Comparison of ENCODE assay signal across 11 mouse cellular contexts in the genomic region with DNA sequence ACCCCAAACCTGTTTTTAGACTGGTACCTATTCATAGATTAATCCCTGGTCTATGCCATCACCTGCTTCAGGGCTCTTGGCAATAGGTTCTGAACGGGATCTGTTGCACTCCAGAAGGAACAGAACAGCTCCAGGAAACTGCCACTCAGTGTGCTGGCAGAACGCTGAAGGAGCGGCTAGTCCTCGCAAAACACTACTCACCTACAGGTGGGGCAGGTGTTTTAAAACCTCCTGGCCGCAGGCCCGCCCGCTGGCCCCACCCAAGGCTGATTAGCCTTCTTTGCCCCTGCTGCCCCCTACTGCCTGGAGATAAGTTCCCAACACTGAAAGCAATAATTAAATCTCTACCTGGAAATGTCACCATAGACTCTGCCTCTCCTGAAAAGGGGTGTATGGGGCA. TPM values are rescaled to one million over a fixed set of nuclear protein-coding genes. Genes with fewer than 3 reads are reported as not detected.
A peak's percentile ranks its signal among the peaks of the same experiment; 100 is the strongest.
DNase-seq lines count a peak whose midpoint lies in the region; ATAC-seq and TF ChIP-seq lines count a peak whose summit lies in the region.
"Had no signal": no experiment of that assay in that cellular context is flagged by ENCODE, and none has a peak within 500 bp of the region (broad histone marks: within the 10 kb centered on the region; RNA-seq: fewer than 3 reads in every experiment).

A gene (minus strand): TSS at position 198 of the 400 bp plus-strand sequence.

- ATAC-seq in forebrain, postnatal 0 days: no peak
- no peak for ATAC-seq in forebrain, embryonic 13.5 days

- WGBS in forebrain, postnatal 0 days: 31% methylated on average over 7 of the region's 7 CpGs
- 31% methylated on average over 7 of the region's 7 CpGs for WGBS in forebrain, embryonic 13.5 days

- no peak within 1 kb of the TSS for H3K4me3 ChIP-seq in forebrain, postnatal 0 days (ENCODE audit: low read depth, low read length)
- H3K4me3 ChIP-seq in forebrain, embryonic 13.5 days: no peak within 1 kb of the TSS
- H3K4me3 ChIP-seq: forebrain, embryonic 10.5 days; hindbrain, embryonic 12.5 days had no signal

- H3K9ac ChIP-seq in forebrain, postnatal 0 days: no peak within 1 kb of the TSS
- H3K9ac ChIP-seq in forebrain, embryonic 13.5 days: no peak within 1 kb of the TSS
- H3K9ac ChIP-seq: hindbrain, embryonic 12.5 days had no signal

- no peaks in the 10 kb centered on the region for H3K27me3 ChIP-seq in forebrain, postnatal 0 days (ENCODE audit: insufficient read depth, low read length)
- H3K27me3 ChIP-seq in forebrain, embryonic 13.5 days: no peaks in the 10 kb centered on the region
- H3K27me3 ChIP-seq: hindbrain, embryonic 12.5 days had no signal

- H3K27ac ChIP-seq in forebrain, postnatal 0 days (ENCODE audit: low read depth, low read length): no peak within 1 kb of the TSS
- H3K27ac ChIP-seq in forebrain, embryonic 13.5 days: no peak within 1 kb of the TSS
- H3K27ac ChIP-seq: forebrain, embryonic 10.5 days; hindbrain, embryonic 12.5 days had no signal

- no peak for DNase-seq in forebrain, postnatal 0 days
- DNase-seq in urinary bladder, postnatal 25 days (ENCODE audit: low spot score): peak; percentile 55
- no peak for DNase-seq in urinary bladder, adult 2 months (ENCODE audit: low spot score)
- DNase-seq in lung, adult 18-20 months: peak; percentile 87 to 92
- no peak for DNase-seq in embryo, embryonic 10 days (ENCODE audit: low spot score)
- no peak for DNase-seq in spleen, adult 12 weeks (ENCODE audit: low spot score)
- DNase-seq in heart, adult 9 months (ENCODE audit: low spot score in 2 of 2): no peak
- DNase-seq: right cerebral cortex, postnatal 25 days had no signal

- no peaks in the 10 kb centered on the region for H3K36me3 ChIP-seq in forebrain, postnatal 0 days (ENCODE audit: insufficient read depth)
- no peaks in the 10 kb centered on the region for H3K36me3 ChIP-seq in forebrain, embryonic 13.5 days (ENCODE audit: poor library complexity, severe bottlenecking)
- H3K36me3 ChIP-seq: forebrain, embryonic 10.5 days; hindbrain, embryonic 12.5 days had no signal

- no peaks in the 10 kb centered on the region for H3K9me3 ChIP-seq in forebrain, postnatal 0 days (ENCODE audit: low read length)
- no peaks in the 10 kb centered on the region for H3K9me3 ChIP-seq in forebrain, embryonic 13.5 days (replicated peaks)
- H3K9me3 ChIP-seq: forebrain, embryonic 10.5 days; hindbrain, embryonic 12.5 days had no signal

- no peak within 1 kb of the TSS for H3K4me2 ChIP-seq in forebrain, postnatal 0 days (ENCODE audit: low read depth)
- H3K4me2 ChIP-seq in forebrain, embryonic 13.5 days: no peak within 1 kb of the TSS
- H3K4me2 ChIP-seq: hindbrain, embryonic 12.5 days had no signal

- no peaks in the 10 kb centered on the region for H3K4me1 ChIP-seq in forebrain, postnatal 0 days (ENCODE audit: insufficient read depth)
- no peaks in the 10 kb centered on the region for H3K4me1 ChIP-seq in forebrain, embryonic 13.5 days

- TF ChIP-seq CTCF in forebrain, postnatal 0 days (IDR thresholded peaks at IDR 0.05; ENCODE audit: low read depth): peak; percentile 13; the same call in 1 of the 2 replicates

RNA-seq across cellular contexts. Expression of the gene that starts here (rescaled TPM):
- total RNA-seq in forebrain, postnatal 0 days (2014; rRNA removed): 0.29 TPM in 1 of 2 replicates, not detected in the other
- polyA plus RNA-seq in forebrain, postnatal 0 days (2015; fragmentation: Nextera tagmentation; extraction: Ambion mirVana): 0.07 TPM in 1 of 2 replicates, not detected in the other
- 0.22 TPM in 1 of 2 replicates, not detected in the other for polyA plus RNA-seq in forebrain, embryonic 13.5 days (2015; fragmentation: Nextera tagmentation; extraction: Ambion mirVana)
- 0.62 and 0.83 TPM in 2 replicates for polyA plus RNA-seq in urinary bladder, adult 2 months (2012; rRNA removed)
- polyA plus RNA-seq: forebrain, embryonic 10.5 days had no signal

Comparison
In these comparisons a context has a peak if more than half of its experiments do, and no peak if none do; other contexts are left out.
1. DNase-seq: peak in urinary bladder, postnatal 25 days (single experiment) and lung, adult 18-20 months (2 of 2); none in forebrain, postnatal 0 days (single experiment), urinary bladder, adult 2 months (single experiment), embryo, embryonic 10 days (single experiment), spleen, adult 12 weeks (single experiment) and heart, adult 9 months (0 of 2).